Mouse (Mus musculus) thymus, postnatal 25 days (tissue): ENCODE results near the gene Tmem258.
A peak's percentile ranks its signal among the peaks of the same experiment; 100 is the strongest.

Source experiments
- DNase-seq: peaks from one replicate; pipeline ENCODE4 v3.0.0; 2022

The Tmem258 gene

DNA sequence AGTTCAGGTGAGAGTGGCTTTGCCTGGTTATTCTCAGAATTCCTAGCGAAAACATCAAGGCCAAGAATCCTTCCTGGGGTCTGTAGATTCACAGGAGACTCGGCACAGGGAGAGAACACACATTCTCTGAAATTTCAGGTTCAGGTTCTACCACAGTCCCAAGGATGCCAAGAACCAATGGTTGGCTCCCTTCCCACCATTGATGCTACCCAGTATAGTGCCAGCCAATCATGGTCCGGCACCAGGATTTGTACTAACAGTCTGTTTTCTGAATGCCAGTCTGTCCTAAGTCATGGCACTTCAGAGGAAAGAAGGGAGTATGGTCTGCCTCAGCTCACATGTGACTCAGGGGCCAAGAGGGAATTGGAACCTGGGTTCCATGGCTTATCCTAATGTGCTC, 17.9 kb upstream of the Tmem258 start:
- DNase-seq = no peak

DNA sequence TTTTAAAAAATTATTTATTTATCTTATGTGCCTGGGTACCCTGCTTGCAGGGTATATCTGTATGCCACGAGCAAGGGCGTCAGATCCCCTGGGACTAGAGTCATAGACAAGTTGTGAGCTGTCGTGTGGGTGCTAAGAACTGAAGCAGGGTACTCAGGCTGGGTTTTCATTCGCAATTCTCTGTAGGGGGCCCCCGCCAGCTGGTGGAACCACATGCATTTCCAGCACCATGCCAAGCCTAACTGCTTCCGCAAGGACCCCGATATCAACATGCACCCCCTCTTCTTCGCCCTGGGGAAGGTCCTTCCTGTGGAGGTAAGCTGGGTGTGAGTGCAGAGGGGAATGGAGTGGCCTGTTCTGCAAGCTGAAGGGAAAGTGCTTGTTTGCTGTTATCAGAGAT, 17.2 kb upstream of the Tmem258 start:
- DNase-seq = no peak

- DNase-seq = no peak
Measured at GRCm38 (mm10) chr19:10188281-10188811, 15.5 kb upstream of the Tmem258 start.

GRCm38 (mm10) chr19:10189022-10189421, 14.8 kb upstream of the Tmem258 start:
- DNase-seq = no peak

- no peak for DNase-seq
Measured at GRCm38 (mm10) chr19:10189940-10190339, 13.9 kb upstream of the Tmem258 start.

GRCm38 (mm10) chr19:10190796-10191195, 13.0 kb upstream of the Tmem258 start:
- DNase-seq = peak; percentile 65

GRCm38 (mm10) chr19:10191326-10191725, 12.5 kb upstream of the Tmem258 start:
- no peak for DNase-seq

GRCm38 (mm10) chr19:10194337-10194736, 9.5 kb upstream of the Tmem258 start:
- no peak for DNase-seq

DNA sequence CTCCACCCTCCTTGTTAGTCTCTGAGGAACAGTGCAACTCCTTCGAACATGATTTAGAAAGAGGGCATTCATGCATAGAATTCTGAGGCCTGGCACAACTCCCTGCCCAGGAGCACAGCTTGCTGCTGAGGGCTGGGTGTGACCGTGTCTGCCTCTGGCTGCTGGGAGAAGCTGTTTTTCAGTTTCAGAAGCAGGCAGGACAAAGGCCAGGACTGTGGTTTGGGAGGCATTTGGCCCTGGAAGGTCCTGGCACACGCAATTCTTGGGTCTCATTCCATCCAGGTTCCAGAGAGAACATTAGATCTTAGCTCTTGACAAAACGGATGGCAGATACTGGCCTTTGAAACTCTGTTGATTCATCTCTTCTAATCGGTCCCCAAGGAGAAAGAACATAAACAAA, 8.6 kb upstream of the Tmem258 start:
- no peak for DNase-seq

GRCm38 (mm10) chr19:10197130-10197529, 6.7 kb upstream of the Tmem258 start:
- no peak for DNase-seq

DNA sequence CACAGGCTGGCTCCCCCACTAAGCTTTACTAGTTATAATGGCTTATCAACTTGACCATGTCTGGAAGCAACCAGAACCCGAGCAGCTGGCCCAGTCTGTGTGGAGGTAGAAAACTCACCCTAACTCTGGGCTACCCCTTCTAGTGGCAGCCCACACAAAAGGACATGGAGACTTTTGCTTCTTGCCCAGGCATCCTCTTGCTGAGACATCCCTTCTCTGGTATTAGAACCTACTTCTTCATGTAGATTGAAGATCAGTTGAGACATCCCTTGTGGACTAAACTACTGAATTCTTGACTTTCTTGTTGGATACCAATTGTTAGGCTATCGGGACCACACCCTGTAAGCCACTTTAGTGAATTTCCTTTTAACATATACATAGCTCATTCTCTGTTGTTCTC, 5.5 kb upstream of the Tmem258 start:
- DNase-seq = no peak

DNA sequence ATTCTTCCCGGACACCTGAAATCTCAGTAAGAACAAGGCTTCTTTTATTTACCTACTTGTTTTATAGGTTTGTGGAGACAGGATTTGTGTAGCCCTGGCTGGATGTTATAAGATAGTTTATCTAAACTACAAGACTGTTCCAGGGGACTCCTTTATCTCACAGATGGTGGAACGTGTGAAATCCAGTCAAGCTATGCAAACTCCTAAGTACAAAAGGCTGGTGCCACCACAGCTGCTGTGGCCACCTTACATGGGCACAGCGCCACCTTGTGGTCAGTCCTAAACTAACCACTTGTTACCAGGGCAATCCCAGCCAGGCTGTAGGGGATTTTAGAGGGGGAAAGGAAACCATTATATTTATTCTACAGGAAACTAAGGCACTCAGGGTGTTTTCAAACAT, 5.1 kb upstream of the Tmem258 start:
- peak; percentile 74 for DNase-seq

- no peak for DNase-seq
Measured at GRCm38 (mm10) chr19:10203146-10203847, 517 bp upstream of the Tmem258 start.

- DNase-seq = peak; percentile 25
Measured at GRCm38 (mm10) chr19:10204616-10205001, 795 bp downstream of the Tmem258 start.

DNA sequence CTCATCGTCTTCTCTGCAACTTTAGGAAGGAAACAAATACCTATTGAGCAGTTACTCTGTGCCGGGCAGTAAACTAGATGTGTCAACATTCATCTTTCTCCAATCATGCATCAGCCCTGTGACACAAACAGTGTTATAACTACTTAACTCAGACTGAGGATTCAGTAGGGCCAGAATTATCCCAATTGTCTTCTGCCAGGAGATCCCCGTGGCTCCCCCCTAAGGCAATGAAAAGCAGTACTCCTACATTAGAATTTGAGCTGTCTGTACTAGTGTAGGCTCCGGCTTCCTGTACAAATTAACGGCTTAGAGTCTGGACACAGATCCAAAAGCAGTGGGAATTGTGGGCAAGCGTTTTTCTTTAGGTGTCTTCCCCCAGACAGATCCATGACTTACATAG, 1.2 kb downstream of the Tmem258 start:
- no peak for DNase-seq

DNA sequence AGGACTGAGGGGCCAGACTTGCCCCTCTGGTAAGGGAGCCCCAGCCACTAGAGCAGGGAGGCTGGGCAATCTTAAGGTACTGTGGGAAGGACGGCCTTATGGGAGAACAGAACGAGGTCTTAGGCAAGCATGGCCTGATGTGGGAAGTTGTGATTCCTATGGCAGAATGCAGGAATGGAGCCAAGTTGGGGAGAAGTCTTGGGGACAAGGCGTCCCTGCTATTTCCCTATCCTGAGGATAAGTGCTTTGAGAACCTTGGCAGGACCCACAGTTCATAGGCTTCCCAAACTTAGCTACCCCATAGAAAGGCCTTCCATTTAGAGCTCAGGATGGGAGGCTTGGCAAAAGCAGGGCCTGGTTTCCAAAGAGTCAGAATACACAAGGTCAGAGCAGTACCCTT, 5.0 kb downstream of the Tmem258 start:
- DNase-seq = no peak

DNA sequence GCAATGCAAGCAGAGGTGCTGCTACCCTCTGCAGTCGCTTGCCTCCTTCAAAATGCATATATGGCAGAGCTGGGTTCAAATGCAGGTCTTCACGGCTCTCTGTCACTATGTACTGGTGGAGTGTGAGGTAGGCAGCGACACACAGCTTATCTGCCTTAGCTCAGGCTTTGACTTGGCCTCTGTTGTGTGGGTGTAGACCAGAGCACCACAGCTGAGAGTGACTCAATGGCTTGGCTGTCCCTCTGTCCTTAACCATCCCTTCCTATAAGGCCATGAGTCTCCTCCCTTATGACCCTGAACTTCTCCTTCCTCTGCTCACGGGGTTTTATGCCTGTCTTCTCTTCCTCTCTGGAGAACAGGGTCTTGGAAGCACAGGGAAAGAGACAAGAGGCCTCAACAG, 7.1 kb downstream of the Tmem258 start:
- DNase-seq = no peak

DNA sequence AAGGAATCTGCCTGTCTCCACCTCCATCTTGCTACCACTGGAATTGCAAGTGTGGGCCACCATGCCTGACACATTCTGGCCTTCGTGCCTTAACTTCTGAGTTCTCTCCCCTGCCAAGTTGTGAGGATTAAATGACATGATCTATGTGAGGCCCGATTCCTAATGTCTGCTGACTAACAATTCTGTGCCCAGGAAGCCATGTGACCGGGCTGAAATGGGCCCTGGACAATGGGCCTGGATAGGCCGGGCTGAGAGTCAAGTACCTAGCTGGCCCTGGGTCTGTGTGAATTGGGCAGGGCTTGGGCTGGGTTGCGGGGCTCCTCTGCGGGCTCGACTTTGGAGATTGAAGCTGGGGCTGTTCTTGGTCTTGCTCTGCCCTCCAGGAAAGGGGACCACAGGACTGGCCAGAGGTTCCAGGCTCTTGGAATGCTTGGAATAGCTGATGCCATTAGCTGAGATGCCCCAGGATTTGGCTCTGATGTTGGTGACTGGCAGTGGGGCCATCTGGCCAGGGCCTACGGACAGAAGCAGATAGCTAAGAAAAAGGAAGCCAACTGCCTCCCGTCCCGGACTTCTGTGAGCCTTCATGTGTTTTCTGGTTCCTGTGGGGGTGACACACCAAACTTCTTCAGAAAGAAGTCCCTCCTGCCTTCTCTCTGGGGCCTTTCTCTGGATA, 10.1 kb downstream of the Tmem258 start:
- no peak for DNase-seq

DNA sequence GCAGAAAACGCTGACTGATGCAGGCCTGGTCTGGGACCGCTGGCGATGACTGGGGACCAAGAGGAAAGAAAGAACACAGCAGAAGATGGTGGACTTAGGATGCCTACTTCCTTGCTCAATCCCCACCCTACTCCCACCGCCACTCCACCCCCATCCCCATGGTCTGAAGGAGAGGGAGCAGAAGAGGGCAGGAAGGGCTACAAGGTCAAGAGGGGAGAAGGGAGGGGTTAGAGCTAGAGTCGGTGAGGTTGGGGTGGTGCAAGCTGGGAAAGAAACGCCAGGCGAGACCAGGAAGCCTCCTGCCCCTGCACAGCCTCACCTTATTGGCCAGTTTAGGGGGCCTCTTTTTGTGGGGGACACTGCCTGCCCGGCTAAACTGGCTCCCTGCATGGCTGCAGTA, 12.3 kb downstream of the Tmem258 start:
- DNase-seq = no peak

DNA sequence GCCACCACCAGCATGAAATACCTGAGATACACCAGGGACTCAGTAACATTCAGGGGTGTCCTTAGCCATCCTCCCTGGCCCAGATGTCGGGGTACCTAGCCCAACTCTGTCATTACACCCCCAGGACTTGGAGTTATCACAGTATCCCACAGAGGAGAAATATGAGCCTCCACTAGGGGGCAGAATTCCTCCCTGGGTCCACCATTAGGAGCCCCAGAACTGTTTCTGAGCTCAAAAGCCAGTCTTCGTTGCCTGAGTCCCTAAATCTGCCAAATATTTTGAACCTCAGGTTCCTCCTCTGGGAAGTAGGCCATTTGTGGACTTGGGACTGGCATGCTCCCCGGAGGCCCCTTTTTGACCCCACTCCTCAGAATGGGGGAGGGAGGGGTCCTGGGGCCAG, 15.3 kb downstream of the Tmem258 start:
- peak; percentile 42 for DNase-seq

DNA sequence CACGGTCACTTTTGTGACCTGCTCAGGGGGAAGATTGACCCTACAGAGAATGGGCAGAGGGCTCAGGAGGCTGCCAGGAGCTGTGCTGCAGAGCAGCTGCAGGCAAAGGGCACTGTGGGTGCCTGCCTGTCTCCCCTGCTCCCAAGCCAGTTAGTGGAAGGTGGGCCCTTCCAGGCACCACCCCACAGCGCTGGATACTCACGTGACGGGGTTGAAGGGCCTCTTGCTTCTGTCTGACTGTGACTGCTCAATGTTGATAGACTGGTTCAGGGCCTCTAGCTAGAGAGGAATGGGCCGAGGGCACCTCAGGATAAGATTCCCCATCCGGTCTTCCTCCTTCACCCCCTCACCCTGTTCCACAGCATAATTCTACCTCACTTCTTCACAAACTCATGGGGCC, 15.8 kb downstream of the Tmem258 start:
- no peak for DNase-seq

DNA sequence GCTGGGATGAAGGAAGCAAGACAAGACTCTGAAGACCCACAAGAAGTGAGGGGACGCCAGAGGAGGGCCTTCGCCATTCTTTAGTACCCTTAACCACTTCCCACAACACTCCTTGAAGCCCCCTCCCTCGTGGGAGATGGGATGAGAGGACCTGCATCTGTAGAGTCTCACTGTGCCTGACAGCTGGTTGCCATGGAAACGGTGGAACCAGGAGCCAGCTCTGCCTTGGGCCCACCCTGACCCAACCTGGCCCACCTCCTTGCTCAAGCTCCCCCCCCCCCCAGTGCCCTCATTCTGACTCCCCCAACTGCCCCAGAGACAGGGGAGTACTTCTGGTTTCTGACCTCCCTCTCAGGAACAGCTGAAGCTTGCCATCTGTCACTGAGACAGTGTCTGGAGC, 17.8 kb downstream of the Tmem258 start:
- DNase-seq = no peak

- no peak for DNase-seq
Measured at GRCm38 (mm10) chr19:10222656-10223055, 18.8 kb downstream of the Tmem258 start.

DNA sequence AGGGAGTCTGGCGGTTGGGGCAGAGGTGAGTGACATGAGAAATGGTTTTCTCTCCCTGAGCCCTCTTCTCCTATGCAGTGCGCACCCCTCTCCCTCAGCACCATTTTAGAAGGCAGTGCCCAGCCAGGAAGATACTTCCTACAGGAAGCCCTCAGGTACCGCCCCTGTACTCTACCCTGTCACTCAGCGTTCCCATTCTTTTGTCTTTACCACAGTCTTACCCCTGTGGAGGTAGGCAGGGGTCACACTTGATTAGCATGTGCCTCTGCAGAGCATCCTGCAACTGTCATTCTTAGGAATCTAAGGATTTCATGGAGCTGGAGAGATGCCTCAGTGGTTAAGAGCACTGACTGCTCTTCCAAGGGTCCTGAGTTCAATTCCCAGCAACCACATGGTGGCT, 19.7 kb downstream of the Tmem258 start:
- no peak for DNase-seq
